Mouse (Mus musculus) right cerebral cortex, postnatal 36 days (tissue): ENCODE results near the gene 4931408C20Rik.

Source experiments
- DNase-seq, 2 experiments: peaks; one replicate each; pipeline ENCODE4 v3.0.0; 2022; ENCODE audit warnings: low spot score in 2 of 2, mixed read lengths in 1 of 2

Gene 4931408C20Rik

DNA sequence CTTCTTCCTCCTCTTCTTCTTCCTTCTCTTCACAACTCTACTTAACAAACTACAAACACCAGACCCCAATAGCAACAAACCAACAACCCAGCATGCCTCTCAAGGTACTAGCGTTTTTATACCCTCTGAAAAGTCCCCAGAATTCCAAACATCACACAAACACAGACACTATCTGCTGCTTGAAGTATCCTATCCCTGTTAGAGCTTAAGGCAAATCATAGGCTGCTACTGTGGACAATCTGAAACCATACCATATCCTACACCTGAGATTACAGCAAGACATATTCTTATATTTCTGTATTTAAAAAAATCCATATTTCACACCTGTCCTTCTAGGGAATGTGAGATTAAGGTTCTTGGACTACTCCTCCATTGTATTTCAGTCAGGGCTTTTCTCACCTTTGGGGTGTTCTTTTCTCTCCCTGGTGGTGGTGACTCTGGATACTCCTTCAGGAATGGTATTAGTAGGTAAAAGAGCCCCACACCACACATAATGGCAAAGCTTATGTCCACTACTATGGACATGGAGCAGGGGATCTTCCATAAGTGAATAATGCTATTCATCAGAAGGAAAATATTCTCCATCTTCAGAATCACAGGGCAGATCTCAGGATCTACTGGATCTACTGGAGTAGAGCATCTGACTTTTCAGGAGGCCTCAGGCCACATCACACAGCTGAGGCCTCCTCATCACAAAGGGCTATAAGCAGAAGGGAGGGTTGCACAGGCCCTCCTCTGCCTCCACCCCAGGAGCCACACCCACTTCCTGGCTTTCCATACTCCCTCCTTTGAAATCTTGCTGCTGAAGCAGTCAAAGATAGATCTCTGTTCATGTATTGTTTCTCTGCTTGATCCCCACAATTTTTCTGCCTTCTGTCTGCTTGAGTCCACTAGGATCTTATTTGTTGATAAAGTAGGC is at the start of gene 4931408C20Rik:
TSS of gene 4931408C20Rik (minus strand) at position 619 of the 919 bp plus-strand sequence.
- no peak for DNase-seq

DNA sequence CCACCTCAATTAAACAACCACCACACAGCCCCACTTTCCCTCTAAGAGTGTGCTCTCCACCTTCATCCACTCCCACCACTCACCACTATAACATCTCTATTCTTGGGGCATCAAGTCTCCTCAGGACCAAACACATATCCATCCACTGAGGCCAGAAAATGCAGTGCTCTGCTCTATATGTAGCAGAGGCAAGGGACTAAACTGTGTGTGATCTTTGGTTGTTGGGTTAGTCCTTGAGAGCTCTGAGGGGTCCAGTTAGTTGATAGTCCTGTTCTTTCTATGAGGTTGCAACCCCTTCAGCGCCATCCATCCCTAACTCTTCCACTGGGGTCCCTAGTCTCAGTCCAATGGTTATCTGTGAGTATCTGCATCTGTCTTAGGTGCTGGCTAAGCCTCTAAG is 666 bp upstream of the 4931408C20Rik start:
- no peak for DNase-seq

DNA sequence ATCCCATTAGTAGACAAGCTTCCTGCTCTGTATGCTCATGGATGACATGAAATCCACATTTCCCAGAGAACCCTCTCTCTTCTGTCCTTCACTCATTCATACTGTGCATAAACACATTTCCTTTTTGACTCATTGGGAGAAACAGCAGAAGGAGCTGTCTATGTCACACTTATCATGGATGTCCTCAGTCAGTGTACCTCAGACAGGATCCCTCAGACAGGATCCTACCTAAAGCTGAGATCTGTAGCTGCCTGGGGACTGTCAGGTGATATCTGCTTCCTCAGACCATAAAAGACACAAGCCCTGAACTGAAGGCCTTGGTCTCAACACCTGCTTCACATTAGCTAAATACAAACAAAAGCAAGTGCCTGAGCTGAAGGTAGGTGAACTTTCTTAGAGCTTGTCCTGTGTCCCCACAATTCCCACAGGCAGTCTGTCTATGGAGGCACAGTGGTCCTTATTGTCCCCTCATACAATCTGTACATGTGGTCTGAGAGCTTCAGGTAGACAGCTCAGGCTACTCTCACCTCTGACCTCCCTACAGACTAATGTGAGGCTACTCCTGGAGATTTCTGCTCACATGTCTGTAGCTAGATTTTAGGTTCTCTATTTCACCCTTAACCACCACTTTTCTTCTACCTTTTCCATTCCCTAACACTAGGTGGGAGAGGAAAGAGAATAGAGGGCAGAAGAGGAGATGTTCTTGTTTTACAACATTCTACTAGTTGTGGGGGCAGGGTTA is 1.1 kb downstream of the 4931408C20Rik start:
- no peak for DNase-seq

DNA sequence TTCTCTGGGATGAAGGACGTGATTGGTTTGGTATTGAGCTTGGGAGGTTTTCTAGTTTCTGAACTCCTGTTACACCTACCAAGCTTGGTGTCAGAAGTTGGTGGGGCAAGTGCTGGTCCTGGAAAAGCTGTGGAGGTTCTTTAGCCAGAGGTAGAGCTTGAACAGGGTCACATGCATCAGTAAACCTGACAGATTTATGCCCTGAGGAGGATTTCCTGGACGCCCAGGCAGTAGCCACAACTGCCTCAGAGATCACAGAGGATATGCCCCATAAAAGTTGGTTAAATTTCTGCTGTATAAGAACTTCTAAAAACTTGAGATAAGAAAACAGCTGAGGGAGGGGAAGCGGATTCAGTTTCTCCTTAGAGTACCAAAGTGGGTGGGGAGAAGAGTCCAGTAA is 1.9 kb downstream of the 4931408C20Rik start:
- no peak for DNase-seq

DNA sequence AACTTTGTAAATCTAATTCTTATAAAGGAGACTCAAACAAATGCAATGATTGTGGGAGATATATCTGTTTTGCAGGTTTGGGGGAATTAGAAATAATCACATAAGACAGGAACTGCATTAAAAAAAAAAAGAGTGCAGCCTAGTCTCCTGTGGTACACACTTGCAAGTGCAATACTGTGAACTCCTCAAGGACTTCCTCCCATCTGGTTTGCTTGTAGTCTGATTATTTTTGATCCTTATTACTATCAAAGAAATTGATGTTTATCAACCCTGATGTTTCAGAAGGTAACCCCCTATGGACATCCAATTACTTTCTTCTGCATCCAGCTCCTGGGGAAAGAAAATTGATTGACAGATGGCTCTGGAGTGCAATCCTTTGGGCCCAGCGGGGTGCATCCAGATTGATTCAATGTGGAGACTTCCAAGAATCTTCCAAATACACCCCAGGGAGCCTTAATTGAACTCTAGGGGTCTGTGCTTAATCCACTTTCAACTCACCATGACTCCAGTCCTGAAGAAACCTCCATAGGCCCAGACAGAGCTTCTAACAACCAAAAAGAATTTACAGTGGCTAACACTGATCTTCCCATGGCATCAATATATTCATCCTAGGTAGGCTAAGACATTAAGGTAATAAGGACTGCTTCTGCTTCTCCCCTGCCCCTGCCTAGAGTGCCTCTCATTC is 37.4 kb downstream of the 4931408C20Rik start:
- no peak for DNase-seq

DNA sequence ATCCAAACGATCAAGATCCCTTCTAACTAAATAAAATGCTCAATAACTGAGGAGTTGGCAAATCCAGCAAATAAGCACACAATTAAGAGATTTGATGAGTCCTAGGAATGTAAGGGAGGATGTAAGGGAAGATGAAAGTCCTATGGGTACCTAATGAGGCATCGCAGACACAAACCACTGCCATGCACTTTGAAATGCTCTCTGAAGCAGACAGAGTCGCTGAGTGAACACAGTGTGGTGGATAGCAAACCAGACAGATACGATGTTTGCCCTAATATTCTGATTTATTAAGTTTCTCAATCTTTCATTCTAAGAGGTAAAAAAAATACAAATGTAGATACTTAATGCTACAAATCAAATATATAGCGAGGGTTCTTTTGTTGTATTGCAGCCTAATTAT is 51.2 kb downstream of the 4931408C20Rik start:
- no peak for DNase-seq
